Mouse (Mus musculus) adrenal gland, postnatal 14 days (tissue): ENCODE results near the gene Casd1. TPM values are rescaled to one million over a fixed set of nuclear protein-coding genes. Genes with fewer than 3 reads are reported as not detected.
"Not testable (repeated sequence)": the region's sequence is repeated elsewhere in the genome, so short reads cannot be mapped to it uniquely, and the experiment has no call there.

Experiments
- DNase-seq: peaks from one replicate; pipeline ENCODE4 v3.0.0; 2021; ENCODE audit warnings: mixed read lengths
- total RNA-seq: library from RNA; stranded (reverse); gene quantifications from 2 replicates; pipeline ENCODE4 v1.2.3, GENCODE M21; 2021

Gene Casd1
- total RNA-seq, 1 experiment from 2014 or later: 32.3 TPM

DNA sequence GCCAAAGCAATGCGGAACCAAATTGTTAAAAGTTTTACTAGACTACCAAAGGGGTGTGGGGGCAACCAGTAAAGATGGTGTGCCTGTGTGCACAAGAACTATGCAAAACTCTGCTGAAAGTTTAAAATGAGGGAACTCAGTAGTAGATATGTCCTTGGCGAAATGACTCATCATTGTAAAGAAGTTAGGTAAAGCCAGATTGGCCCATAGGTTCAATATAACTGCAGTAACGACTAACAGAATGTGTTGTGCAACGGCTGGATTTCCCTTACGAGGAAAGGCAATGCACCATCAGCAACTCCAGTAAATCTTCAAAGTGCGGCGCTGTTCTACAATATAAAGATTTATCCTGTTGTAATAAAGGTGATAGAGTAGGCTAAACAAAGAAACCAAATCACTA, 11.8 kb downstream of the Casd1 start:
- DNase-seq: no peak

DNA sequence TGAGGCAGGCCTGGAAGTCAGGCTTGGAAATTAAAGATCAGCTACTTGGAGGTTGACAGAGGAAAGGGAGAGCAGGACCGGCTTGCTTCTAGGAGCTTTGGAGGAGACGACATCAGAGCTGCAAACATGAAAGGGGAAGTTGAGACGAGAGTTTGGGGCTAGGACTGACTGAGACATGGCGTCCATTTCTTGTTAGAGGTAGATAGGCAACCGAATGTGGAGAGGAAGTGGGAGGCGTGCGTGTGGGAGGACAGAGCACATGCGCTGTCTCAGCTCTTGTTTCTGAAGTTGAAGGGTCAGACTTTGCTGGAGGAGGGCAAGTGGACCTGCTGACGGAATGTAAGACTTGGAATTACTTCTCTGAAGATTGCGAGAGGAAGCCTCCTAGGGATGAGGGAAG, 17.3 kb downstream of the Casd1 start:
- DNase-seq: no peak

GRCm38 (mm10) chr6:4631464-4631863, 30.8 kb downstream of the Casd1 start:
- no peak for DNase-seq

DNA sequence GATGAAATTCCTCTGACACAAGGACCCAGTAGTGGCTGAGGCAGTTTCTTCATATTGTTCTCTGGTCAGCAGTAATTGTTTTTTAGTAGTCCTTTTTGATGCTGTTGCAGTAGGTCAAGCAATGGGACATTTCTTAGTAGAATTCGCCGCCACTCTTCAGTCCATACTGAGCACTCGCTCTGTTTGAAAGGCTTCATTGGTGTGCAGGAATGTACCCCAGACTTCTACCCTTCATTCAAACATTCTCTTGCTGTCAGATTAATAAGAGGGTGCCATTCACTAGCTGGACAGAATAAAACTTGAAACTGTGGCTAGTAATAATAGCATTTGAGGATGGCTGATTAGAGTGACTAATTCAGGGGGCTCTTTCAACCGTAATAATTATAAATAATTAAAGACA, 32.5 kb downstream of the Casd1 start:
- DNase-seq: no peak

DNA sequence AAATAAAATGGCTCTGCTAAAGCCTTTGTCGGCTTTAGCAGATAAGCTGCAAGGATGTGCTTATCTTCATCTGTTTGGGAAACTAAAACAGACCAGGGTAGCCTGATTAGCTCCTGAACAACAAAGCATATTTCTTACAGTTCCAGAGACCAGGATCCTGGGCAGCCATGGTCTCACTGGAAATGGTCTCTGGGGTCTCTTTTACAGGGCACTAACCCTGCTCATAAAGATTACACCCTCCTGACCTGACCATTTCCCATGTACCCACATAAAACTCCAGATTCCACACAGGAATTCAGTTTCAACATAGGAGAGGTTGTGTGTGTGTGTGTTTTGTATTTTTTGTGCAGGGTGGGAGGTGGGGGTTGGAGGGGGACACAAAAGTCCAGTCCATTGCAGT, 34.2 kb downstream of the Casd1 start:
- DNase-seq: no peak

- DNase-seq: no peak
These were observed 41.4 kb downstream of the Casd1 start for GRCm38 (mm10) chr6:4642068-4642467.

GRCm38 (mm10) chr6:4647351-4647750, 46.7 kb downstream of the Casd1 start:
- DNase-seq: no peak

DNA sequence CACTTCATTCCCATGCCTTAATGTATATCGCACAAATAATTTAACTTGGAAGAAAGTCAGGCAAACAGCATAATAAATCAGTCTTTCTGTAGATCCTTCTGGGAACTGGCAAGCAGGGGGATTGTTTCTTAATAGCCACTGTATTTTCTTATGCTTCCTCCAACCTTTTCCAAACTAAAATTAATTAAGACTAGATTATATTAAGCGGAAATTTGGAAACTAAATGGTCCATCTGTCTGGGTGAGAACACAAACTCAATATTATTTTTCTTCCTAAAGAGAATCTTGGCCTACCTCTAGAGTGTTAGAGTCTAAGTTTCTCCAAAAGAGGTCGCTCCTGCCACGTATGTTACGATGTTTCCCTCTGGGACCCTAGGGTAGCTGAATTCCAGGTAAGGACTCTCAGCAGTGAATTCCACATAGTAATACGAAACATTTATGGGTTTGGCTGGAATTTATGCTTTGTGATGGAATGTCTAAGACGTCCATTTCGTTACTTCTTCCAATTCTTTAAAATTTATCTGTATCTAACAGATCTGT, 52.0 kb downstream of the Casd1 start:
- no peak for DNase-seq

DNA sequence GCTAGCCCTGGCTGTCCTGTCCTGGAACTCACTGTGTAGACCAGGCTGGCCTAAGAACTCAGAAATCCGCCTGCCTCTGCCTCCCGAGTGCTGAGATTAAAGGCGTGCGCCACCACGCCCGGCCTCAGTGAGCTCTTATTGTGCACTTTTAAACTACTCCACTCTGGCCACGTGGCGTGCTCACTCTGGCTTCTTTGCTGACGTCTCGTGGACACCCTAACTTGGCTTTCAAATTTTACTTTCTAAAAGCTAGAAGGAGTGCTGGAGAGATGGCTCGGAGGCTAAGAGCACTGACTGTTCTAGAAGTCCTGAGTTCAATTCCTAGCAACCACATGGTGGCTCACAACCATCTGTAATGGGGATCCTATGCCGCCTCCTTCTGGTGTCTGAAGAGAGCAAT, 53.1 kb downstream of the Casd1 start:
- not testable (repeated sequence) for DNase-seq

DNA sequence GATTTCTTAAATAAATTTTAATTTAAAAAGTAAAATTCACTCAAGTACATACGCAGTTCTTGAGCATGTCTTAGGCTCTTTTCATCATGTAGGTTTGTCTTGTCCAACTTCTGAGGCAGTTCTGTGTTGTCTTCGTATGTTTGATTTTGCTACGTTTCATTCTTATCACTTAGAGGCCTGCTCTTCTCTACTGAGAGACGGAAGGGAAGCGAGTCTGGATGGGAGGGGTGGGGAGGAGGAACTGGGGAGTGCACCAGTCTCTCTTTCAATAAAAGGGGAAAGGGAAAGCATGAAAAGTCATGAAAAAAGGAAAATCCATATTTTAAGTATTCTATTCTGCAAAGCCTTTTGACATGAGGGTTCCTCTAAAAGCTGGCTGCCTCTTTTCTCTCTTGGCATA, 54.8 kb downstream of the Casd1 start:
- no peak for DNase-seq

DNA sequence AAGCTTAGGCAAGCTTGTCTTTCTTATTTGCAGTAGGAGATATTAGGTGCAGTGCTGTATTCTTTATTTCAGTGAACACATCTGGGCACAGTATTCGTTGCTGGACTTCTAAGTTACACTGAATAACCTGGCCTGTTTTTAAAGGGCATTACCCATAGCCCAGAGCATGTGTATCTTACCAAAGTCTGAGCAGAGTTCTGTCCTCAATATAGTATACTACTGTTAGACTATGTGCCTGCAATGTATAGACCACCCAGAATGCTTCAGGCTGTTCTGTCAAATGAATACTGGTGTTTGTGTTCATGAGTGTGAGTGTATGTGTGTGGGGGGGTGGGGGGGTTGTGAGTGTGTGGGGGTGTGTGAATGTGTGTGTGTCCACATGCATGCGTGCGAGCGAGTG, 55.3 kb downstream of the Casd1 start:
- no peak for DNase-seq

DNA sequence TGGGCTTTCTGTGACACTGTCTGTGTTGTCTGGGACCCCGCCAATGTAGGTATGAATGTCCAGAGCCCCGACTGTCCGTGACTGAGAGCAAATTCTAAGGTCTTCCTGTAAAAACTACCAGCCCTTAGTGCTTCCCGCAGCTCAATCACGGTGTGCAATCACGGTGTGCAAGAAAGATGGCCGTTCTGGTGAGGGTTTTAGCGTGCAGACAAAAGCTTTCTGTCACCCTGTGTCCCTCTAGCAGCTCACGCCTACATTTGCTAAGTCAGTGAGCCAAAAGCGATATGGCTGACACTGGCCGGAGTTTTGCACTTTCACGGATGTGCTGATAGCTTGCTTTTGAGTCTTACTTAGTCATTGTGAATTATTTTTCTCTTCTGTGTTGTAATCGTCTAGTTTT, 58.2 kb downstream of the Casd1 start:
- DNase-seq: no peak

- no peak for DNase-seq
These were observed 62.9 kb downstream of the Casd1 start for GRCm38 (mm10) chr6:4663516-4663915.

GRCm38 (mm10) chr6:4664313-4664712, 63.7 kb downstream of the Casd1 start:
- no peak for DNase-seq

DNA sequence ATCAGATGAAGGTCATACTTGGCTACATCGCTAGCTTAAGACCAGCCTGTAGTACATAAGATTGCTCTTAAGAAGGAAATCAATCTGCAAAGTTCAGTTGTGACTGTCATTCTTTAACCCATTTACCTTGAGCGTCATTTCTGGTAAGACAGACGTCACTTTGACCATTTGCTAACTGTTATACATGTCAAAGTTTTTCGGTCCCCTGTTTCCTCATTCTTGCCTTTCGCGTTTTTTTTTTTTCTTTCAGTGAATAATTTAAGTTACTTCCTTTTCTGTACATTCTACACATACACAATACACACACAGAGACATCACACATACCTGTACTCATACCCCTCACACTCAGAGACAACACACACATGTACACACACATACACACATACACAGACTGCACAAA, 64.5 kb downstream of the Casd1 start:
- DNase-seq: no peak

- no peak for DNase-seq
These were observed 76.7 kb downstream of the Casd1 start for GRCm38 (mm10) chr6:4677356-4677761.

GRCm38 (mm10) chr6:4679981-4680380, 79.3 kb downstream of the Casd1 start:
- DNase-seq: no peak

- DNase-seq: no peak
These were observed 79.9 kb downstream of the Casd1 start for GRCm38 (mm10) chr6:4680576-4680975.

- peak; percentile 25 for DNase-seq
These were observed 84.2 kb downstream of the Casd1 start for GRCm38 (mm10) chr6:4684706-4685340.

DNA sequence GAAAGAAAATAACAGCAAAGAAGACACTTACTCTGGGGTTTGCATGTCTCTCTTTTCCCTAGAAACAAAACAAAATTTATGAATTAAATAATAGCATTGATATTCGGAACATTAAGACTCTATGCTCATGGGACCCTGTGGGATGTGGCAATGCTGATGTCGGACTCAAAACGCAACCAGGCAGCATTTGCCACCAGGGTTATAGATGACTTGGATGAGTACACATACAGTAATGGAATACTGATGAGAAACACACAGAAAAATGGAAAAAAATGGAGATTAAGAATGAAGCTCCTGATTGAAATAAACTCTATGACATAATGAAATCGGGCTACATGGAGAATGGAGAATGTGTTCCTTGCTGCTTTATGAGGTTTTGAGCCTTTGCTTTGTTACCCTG, 89.8 kb downstream of the Casd1 start:
- DNase-seq: no peak
